Mouse (Mus musculus): ENCODE measurements around the gene Ppp1ca.

The Ppp1ca gene

GRCm38 (mm10) chr19:4184976-4185975 lies 6.6 kb upstream of the Ppp1ca start:
- in situ Hi-C loops (cut with MboI), result no loop called here

GRCm38 (mm10) chr19:4187303-4187702 lies 4.6 kb upstream of the Ppp1ca start:
- in situ Hi-C loops (cut with MboI), result no loop called here

GRCm38 (mm10) chr19:4189051-4189620 lies 2.7 kb upstream of the Ppp1ca start:
- in situ Hi-C loops (cut with MboI), result no loop called here

GRCm38 (mm10) chr19:4190831-4191334 lies 982 bp upstream of the Ppp1ca start, which contains the start of gene Tbc1d10c:
Tbc1d10c (minus strand) TSS chr19:4191284.
- in situ Hi-C loops (cut with MboI), result no loop called here

DNA sequence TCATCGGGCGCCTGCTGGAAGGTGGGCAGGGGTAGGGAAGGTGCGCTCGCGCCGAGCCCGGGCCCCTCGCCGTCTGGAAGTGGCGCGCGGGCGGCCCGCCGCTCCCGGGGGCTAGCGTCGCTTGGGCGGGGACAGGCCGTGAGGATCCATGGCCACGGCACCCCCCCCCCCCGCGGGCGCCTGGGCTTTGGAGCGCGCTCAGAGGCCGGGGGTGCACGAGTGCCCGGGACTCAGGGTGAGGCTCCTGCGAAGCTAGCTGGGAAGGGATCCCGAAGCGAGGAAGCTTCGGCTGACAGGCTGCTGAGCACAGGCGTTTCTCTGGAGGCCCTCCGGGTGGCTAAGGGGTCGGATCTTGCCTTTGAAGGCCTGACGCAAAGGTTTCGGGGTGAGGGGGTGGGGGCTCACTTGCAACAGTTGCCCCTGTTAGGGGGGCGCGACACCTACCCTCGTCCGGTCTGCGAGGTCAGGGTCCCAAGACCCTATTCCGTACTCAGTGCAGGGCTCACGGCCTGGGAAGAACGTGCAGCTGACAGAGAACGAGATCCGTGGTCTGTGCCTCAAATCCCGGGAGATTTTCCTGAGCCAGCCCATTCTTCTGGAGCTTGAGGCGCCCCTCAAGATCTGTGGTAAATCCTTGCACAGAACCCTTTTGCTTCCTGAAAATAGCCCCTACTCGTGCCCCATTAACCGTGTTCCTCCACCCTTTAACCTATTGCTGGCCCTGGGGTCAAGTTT lies 553 bp downstream of the Ppp1ca start:
- in situ Hi-C loops (cut with MboI), result no loop called here

GRCm38 (mm10) chr19:4193129-4193528 lies 1.3 kb downstream of the Ppp1ca start:
- in situ Hi-C loops (cut with MboI), result no loop called here

DNA sequence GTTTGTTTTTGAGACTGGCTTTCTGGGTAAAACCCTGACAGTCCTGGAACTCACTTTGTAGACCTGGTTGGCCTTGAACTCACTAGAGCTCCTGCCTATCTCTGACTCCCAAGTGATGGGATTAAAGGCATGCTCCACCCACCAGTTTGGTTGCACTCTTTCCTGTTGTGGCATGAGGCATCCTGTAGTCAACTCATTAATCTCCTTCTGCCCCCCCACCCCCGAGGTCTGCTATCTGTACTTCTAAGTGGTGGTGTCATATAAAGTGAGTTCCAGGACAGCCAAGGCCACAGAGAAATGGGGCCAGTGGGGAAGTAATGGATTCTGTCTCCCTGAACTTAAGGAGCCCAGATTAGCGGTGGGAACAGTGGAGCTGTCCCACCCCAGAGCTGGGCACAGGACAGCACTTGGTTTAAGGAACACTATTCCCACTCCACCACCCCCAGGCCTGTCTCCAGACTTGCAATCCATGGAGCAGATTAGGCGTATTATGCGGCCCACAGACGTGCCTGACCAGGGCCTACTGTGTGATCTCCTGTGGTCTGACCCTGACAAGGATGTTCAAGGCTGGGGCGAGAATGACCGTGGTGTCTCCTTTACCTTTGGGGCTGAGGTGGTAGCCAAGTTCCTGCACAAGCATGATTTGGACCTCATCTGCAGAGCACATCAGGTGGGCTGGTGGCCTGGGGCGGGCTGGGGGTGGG lies 2.3 kb downstream of the Ppp1ca start:
- in situ Hi-C loops (cut with MboI), result no loop called here

- in situ Hi-C loops (cut with MboI), result no loop called here
These were observed 3.1 kb downstream of the Ppp1ca start for GRCm38 (mm10) chr19:4194776-4195650.

GRCm38 (mm10) chr19:4196048-4196447 lies 4.2 kb downstream of the Ppp1ca start:
- in situ Hi-C loops (cut with MboI), result no loop called here

GRCm38 (mm10) chr19:4196548-4196947 lies 4.7 kb downstream of the Ppp1ca start:
- in situ Hi-C loops (cut with MboI), result no loop called here

DNA sequence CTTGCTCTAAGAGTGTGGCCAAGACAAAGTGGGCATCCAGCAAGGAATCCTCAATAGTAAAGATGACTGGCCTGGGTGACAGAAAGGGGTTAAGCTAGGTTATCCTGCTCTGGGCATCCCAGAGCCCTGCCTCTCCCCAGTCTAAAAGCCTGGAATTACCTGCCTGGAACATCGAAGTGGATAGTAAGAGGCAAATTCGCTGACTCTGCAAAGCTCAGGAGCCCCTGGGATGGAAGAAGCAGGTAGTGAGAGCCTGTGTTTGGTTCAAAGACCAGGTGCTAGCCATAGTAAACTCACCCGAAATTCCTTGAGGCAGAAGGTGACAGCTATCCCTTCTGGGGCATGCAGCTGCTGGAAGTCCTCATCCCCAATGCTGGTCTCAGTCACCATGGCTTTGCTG lies 5.3 kb downstream of the Ppp1ca start:
- in situ Hi-C loops (cut with MboI), result no loop called here

DNA sequence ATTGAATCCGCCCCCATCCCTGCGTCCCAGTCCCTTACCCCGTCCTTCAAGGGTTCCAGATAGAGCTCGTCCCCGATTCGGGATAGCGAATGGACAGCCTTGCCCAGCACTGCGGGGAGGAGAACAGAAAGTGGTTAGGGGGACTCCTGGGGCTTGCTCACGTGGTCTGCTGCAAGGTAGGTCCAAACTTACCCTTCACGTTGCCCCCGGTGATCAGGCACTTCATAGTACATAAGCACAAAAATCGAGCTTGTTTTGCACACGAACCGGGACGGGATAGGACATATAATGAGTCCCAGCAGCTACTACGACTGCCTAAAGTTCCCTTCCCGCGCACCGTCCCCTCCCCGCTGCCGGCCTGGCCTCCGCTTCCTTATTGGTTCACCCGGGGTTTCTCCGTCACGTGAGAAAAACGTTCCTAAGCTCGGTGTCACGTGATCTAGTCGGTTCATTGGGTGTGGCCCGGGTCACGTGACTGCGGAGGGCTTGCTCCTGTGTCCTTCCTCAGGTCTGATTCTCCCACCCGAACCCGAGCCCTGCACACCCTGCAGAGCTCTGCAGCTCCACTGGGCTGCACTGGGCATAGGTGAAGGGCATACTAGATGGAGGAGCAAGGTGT lies 9.5 kb downstream of the Ppp1ca start, which contains the start of gene Rad9a:
Gene Rad9a, minus strand, starts transcription at position 372 of the 619 bp plus-strand sequence.
- in situ Hi-C loops (cut with MboI), result no loop called here

DNA sequence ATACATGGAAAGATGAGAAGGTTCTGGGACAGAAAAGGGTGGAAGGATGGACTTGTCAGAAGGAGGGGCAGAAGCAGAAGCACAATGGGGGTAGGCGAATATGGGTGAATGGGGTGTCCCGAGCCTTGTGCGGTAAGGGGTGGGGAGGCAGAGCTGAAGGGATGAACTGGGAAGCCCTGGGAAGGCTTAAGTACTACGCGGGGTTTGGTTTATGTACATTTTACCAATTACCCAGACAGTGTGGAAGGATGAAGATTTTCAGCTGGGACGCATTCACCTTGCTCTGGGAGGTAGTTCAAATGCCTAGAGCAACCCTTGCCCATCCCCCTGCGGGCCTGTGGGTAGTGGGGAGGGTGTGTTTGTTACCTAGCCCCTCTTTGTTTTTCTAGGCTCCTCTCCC lies 10.3 kb downstream of the Ppp1ca start:
- in situ Hi-C loops (cut with MboI), result no loop called here

GRCm38 (mm10) chr19:4203148-4203547 lies 11.3 kb downstream of the Ppp1ca start:
- in situ Hi-C loops (cut with MboI), result no loop called here

GRCm38 (mm10) chr19:4203604-4204326 lies 11.9 kb downstream of the Ppp1ca start:
- in situ Hi-C loops (cut with MboI), result no loop called here

DNA sequence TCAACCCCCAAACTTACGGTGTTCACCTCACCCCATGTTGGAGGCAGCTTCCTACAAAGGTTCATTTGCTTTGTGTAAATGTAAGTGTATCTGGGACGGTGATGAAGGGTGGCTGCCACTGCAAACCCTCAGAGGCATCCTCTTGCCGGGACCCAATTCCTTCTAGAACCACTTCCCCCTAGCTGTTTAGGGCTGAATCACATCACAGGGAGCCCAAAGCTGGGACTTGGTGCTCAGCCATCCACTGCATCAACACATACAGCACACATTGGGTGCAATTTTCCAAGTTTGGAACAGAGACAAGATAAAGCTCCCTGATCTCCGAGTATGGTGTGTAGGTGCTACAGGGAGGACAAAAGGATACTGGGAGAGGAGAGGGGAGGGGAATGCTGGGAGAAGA lies 13.0 kb downstream of the Ppp1ca start:
- in situ Hi-C loops (cut with MboI), result loop anchor here (5.0 kb wide), 1 partner anchor 42 kb away; no protein-coding TSS in a partner anchor

DNA sequence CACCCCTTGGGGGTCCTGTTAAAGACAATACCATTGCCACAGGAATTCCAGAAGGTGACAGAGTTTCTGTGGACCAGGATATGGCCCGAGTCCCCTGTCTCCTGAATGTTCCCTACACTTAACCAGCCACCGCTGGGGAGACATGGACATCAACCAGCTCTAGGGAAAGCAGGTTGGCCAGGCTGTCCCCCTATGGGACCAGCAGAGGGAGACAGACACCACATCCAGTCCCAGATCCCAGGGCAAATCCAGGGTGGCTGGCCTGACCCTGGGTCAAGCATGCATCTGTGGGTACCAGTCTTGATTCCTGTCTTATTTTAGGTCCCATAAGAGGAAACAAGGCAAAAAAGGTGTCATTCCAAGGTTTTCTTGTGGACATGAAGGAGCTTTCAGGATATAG lies 15.1 kb downstream of the Ppp1ca start:
- in situ Hi-C loops (cut with MboI), result loop anchor here (5.0 kb wide), 1 partner anchor 40 kb away; no protein-coding TSS in a partner anchor

DNA sequence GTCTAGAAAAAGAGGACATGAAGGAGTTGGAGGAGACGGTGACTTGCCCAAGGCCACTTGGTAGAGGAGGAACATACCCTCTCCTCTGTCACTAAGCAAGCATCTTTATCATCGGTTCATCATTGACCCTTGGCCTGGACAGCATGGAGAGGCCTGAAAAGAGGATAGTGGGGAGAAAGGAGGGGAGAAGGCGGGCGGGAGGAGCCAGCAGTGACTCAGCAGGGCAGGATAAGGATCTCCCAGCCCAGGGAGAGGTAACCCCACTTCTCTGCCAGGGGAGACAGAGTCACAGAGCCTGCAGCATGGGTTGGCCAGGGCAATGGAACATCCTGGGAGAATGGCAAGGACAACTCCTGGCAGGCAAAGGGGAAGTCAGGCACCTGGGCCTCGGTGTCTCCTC lies 16.7 kb downstream of the Ppp1ca start:
- in situ Hi-C loops (cut with MboI), result loop anchor here (5.0 kb wide), 1 partner anchor 39 kb away; no protein-coding TSS in a partner anchor
